Mouse (Mus musculus): ENCODE results near the gene Tekt1. TPM values are rescaled to one million over a fixed set of nuclear protein-coding genes. Genes with fewer than 3 reads are reported as not detected.

Tekt1 gene
- total RNA-seq, 2 experiments from 2014 or later, result 2.0 to 3.3 TPM

DNA sequence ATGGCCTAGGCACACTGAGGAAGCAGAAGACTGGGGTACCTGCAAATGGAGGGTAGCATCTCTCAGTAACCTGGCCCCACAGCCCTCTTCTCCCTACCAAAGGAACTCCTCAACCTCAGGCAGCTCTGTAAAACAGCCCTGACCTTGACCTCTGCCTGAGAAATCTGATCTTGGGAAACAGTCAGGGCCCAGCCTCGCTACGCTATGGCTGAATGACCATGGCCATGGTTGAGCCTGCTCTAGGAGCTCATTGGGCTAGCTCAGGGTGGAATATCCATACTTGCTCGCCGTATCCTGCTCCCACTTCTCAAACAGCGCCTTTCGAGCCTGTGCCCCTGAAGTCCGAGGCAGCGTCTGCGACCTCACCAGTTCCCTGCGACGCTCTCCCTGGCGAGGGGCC is 38.8 kb upstream of the Tekt1 start:
- DNase-seq (ENCODE audit: low spot score in 2 of 2), result no peak
- no peak overlapping the region for H3K27ac ChIP-seq
- H3K4me3 ChIP-seq, result no peak overlapping the region
- no peak for TF ChIP-seq CTCF (conservative IDR thresholded peaks at IDR 0.05)

DNA sequence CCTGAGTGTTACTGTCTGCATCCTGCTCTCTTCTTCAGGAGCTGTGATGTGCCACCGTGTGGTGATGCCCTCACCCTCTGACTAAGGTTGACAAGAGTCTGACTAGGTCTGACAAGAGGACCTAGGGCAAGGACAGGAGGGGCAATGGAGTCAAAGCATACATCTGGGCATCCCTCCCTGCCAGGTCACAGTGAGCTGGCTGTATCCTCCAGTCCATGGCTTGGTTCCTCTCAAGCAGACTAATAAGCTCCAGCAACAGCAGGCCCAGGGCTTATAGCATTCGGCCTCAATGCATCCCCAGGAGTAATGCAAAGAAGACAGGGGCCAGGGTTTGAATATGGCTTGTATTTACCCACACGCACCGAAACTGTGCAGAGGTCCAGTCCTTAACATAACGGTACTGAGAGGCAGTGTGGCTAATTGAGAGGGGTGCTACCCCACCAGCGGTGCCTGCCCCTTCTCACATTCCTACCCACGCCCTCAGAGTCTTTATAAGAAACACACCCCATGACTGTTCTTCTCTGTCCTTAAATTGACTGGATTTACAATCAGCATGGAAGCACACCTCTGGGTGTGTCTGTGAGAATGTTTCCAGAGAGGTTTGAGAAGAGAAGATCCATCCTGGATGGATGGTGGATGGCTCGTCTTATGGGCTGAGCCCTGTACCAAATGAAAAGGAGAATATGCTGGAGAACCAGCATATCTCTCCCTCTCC is 35.7 kb upstream of the Tekt1 start:
- Histone ChIP-seq H3K27ac (no peak overlapping the region), H3K4me3 (no peak overlapping the region)
- DNase-seq (ENCODE audit: low spot score in 2 of 2), result no peak
- TF ChIP-seq CTCF (conservative IDR thresholded peaks at IDR 0.05), result no peak

DNA sequence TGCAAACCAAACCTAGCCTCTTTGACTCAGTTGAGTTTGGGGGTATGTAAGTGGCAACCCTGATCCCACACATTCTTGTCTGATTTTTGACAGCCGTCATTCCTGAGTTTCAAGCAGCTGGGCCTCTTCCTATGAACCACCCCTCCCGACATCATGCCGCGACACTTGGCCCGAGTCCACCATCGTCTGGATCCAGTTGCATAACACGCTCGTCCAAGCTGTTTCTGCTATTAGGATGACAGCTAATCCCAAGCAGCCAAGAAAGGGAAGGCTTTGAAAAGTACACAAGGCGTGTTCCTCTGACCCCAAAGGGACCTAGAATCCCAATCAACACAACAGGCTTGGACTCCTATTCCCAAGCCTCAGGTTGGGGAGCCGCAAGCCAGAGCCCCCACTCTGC is 34.8 kb upstream of the Tekt1 start:
- TF ChIP-seq CTCF (conservative IDR thresholded peaks at IDR 0.05), result no peak
- peak in 1 of 2 experiments; percentile 54 for DNase-seq (ENCODE audit: low spot score in 2 of 2)
- Histone ChIP-seq H3K27ac (no peak overlapping the region), H3K4me3 (no peak overlapping the region)

GRCm38 (mm10) chr11:72396621-72397020 is 34.4 kb upstream of the Tekt1 start:
- no peak for TF ChIP-seq CTCF (conservative IDR thresholded peaks at IDR 0.05)

DNA sequence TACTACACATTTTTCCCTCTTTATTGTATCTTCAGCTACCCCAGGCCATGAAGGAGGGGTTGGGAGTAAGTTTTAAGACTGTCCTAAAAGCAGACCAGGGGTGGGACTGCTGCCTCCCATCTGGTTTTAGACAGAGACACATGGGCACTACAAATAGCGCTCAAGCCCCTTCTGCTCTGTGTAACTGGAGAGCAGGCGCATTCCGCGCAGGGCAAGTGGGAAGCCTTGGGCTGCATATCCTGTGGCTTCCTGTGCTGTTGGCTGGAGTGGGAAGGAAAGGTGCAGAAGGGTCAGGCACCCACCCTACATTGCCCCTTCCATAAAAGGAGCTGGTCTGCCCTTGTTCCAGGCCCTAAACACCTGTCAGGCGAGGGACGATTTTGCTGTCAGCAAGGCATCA is 33.4 kb upstream of the Tekt1 start:
- no peak for DNase-seq (ENCODE audit: low spot score in 2 of 2)
- Histone ChIP-seq H3K27ac (no peak overlapping the region), H3K4me3 (no peak overlapping the region)
- TF ChIP-seq CTCF (conservative IDR thresholded peaks at IDR 0.05), result no peak

More at GRCm38 (mm10) chr11:72396621-72397020, 34.4 kb upstream of the Tekt1 start:
- Histone ChIP-seq H3K4me3 (no peak overlapping the region), H3K27ac (no peak overlapping the region)
- no peak for DNase-seq (ENCODE audit: low spot score in 2 of 2)

DNA sequence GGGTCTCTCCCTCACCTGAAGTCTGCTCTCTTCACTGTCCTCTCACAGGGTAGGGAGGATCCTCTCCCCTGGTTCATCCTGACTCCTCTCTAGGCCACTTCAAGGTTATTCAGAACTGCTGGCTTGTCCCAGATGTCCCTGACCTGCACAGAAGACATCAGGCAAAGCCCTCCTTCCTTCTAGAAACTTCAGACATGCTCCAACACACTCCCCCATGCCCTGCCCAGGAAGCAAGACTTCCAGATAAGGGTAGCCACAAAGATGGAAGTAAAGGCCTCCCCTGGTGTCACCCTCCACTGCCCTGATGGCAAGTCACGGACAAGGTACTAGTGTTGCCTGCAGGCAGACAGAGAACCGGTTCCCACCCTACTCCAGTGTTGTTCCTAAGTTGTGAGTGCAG is 32.5 kb upstream of the Tekt1 start:
- Histone ChIP-seq H3K27ac (no peak overlapping the region), H3K4me3 (no peak overlapping the region)
- DNase-seq (ENCODE audit: low spot score in 2 of 2), result no peak
- TF ChIP-seq CTCF (conservative IDR thresholded peaks at IDR 0.05), result no peak

DNA sequence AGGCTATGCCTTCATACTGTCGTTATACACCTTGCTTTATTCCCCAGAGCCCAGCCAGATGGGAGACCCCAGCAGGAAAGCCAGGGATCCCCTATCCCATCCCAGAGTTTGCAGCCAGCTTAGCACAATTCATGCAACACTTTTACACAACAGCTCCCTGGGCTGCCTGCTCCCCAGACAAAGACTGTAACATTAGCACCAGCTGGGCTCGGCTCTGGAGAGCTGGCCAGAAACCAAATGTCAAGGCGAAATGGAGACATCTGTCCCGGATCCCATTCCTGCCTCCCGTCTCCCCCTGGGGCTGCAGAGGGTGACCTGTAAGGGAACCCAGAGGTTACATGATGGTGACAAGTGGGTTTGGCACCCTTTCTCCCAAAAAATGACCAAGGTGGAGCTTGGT is 31.4 kb upstream of the Tekt1 start:
- Histone ChIP-seq H3K4me3 (no peak overlapping the region), H3K27ac (no peak overlapping the region; the same call in 1 of the 2 replicates)
- no peak for TF ChIP-seq CTCF (conservative IDR thresholded peaks at IDR 0.05)
- no peak for DNase-seq (ENCODE audit: low spot score in 2 of 2)

GRCm38 (mm10) chr11:72393243-72393642 is 31.0 kb upstream of the Tekt1 start:
- TF ChIP-seq CTCF (conservative IDR thresholded peaks at IDR 0.05), result no peak
- DNase-seq (ENCODE audit: low spot score in 2 of 2), result no peak

GRCm38 (mm10) chr11:72391181-72391580 is 28.9 kb upstream of the Tekt1 start:
- H3K4me3 ChIP-seq, result no peak overlapping the region
- H3K27ac ChIP-seq, result no peak overlapping the region
- TF ChIP-seq CTCF (conservative IDR thresholded peaks at IDR 0.05), result no peak

More at GRCm38 (mm10) chr11:72393243-72393642, 31.0 kb upstream of the Tekt1 start:
- no peak overlapping the region for H3K4me3 ChIP-seq
- H3K27ac ChIP-seq, result no peak overlapping the region; the same call in 1 of the 2 replicates

GRCm38 (mm10) chr11:72389407-72390142 is 27.3 kb upstream of the Tekt1 start:
- Histone ChIP-seq H3K27ac (no peak overlapping the region), H3K4me3 (no peak overlapping the region)
- no peak for TF ChIP-seq CTCF (conservative IDR thresholded peaks at IDR 0.05)
- DNase-seq (ENCODE audit: low spot score in 2 of 2), result no peak

More at GRCm38 (mm10) chr11:72391181-72391580, 28.9 kb upstream of the Tekt1 start:
- no peak for DNase-seq (ENCODE audit: low spot score in 2 of 2)

DNA sequence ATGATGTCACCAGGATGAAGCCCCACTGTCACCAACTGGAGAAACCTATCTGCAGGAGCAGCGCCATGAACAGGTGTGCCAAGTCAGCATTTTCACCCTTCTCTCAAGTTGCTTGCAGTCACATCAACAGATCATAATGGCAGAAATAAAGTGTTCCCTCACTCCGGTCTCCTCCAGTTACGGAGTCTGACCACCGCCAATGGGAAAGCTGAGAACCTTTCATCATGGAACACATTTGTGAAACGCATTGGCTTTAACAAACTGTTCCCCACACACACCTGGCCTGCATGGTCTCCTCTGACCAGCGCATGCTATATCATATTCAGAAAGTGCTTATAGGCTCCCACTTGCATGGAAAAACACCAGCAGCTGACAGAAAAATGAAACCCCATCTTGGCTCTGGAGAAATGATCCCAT is 25.9 kb upstream of the Tekt1 start:
- Histone ChIP-seq H3K4me3 (no peak overlapping the region), H3K27ac (no peak overlapping the region)
- DNase-seq (ENCODE audit: low spot score in 2 of 2), result no peak
- no peak for TF ChIP-seq CTCF (conservative IDR thresholded peaks at IDR 0.05)

DNA sequence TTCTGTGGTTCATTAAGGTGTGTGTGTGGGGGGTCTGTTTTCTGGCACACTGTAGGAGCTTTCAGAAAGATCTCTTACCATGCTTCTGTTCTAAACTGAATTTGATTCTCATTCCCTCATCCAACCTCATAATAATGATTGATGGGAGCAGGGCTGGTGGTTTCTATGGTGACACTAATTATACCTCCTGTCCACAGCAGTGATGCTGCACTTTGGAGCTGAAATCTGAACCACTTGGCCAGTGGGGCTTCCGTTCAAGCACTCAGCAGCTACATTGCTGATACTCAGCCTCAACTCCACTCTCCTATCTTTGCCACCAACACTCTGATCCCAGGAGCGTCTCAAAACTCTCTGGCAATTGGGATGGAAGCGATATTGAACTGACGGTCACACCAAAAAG is 17.1 kb upstream of the Tekt1 start:
- Histone ChIP-seq H3K27ac (no peak overlapping the region), H3K4me3 (no peak overlapping the region)
- no peak for TF ChIP-seq CTCF (conservative IDR thresholded peaks at IDR 0.05)
- DNase-seq (ENCODE audit: low spot score in 2 of 2), result no peak

DNA sequence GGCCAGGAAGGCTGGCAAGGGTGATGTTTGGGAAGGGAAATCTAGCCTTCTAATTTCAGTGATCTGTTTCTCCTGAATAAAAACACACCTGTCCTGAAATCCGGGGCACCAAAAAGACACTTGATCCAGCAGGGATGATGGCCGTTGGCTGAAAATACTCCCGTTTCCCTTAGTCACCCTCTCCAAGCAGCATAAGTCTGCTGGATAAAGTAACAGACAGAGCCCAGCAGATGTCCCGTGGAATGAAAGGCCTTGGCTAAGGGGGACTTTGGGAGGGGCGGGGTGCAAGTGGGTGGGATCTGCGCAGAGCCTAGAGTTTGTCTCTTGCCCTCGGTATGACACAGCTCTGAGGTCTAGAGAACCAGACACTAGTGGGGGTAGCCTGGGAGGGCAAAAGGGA is 16.0 kb upstream of the Tekt1 start:
- DNase-seq (ENCODE audit: low spot score in 2 of 2), result no peak
- Histone ChIP-seq H3K27ac (no peak overlapping the region), H3K4me3 (no peak overlapping the region)
- no peak for TF ChIP-seq CTCF (conservative IDR thresholded peaks at IDR 0.05)

- TF ChIP-seq CTCF (conservative IDR thresholded peaks at IDR 0.05), result no peak
- no peak for DNase-seq (ENCODE audit: low spot score in 2 of 2)
Observed at GRCm38 (mm10) chr11:72376562-72376961, 14.3 kb upstream of the Tekt1 start.

More at GRCm38 (mm10) chr11:72376562-72376961, 14.3 kb upstream of the Tekt1 start:
- no peak overlapping the region for H3K4me3 ChIP-seq
- H3K27ac ChIP-seq, result no peak overlapping the region

Data from layer of hippocampus, adult 2 months (tissue).